Mouse (Mus musculus): ENCODE measurements around the gene 1700029I15Rik. TPM values are rescaled to one million over a fixed set of nuclear protein-coding genes. Genes with fewer than 3 reads are reported as not detected.

The 1700029I15Rik gene
- polyA plus RNA-seq, 1 experiment from 2014 or later = 3.1 TPM

GRCm38 (mm10) chr2:92432299-92433295 lies 50.3 kb downstream of the 1700029I15Rik start:
- H3K9me3 ChIP-seq (ENCODE audit: low read length) = peaks cover 6% of the 10 kb centered on the region
- 37% methylated on average over 17 of the region's 17 CpGs for WGBS
- ATAC-seq (ENCODE audit: low FRiP score, low TSS enrichment) = no peak
- H3K27ac ChIP-seq (ENCODE audit: low read length) = peak overlapping the region; percentile 65
- H3K27me3 ChIP-seq (ENCODE audit: insufficient read depth, low read length) = no peaks in the 10 kb centered on the region
- H3K4me1 ChIP-seq (ENCODE audit: insufficient read depth, low read length) = peaks cover 49% of the 10 kb centered on the region
- H3K36me3 ChIP-seq (ENCODE audit: insufficient read depth, low read length) = 0 out of 2 replicates have a peak, but pooled peaks cover 3% of the 10 kb centered on the region
- peak overlapping the region; percentile 88 for H3K4me3 ChIP-seq (ENCODE audit: low read length)
- peak overlapping the region; percentile 88 for H3K4me2 ChIP-seq (replicated peaks; ENCODE audit: low read depth, low read length)
- peak overlapping the region; percentile 93 for H3K9ac ChIP-seq (replicated peaks; ENCODE audit: low read length)

GRCm38 (mm10) chr2:92433578-92434374 lies 51.4 kb downstream of the 1700029I15Rik start, which contains the start of gene Cry2:
Gene Cry2 (minus strand): TSS chr2:92434043.
- Histone ChIP-seq H3K9ac (replicated peaks; ENCODE audit: low read length) (peak within 1 kb of the TSS; percentile 93), H3K4me1 (ENCODE audit: insufficient read depth, low read length) (peaks cover 39% of the 10 kb centered on the region), H3K4me3 (ENCODE audit: low read length) (peak within 1 kb of the TSS; percentile 88), H3K27ac (ENCODE audit: low read length) (peak within 1 kb of the TSS; percentile 43; the same call in 1 of the 2 replicates), H3K27me3 (ENCODE audit: insufficient read depth, low read length) (no peaks in the 10 kb centered on the region), H3K9me3 (ENCODE audit: low read length) (peaks cover 6% of the 10 kb centered on the region), H3K36me3 (ENCODE audit: insufficient read depth, low read length) (0 out of 2 replicates have a peak, but pooled peaks cover 3% of the 10 kb centered on the region), H3K4me2 (replicated peaks; ENCODE audit: low read depth, low read length) (peak within 1 kb of the TSS; percentile 88)
- under 1% methylated on average over 74 of the region's 76 CpGs for WGBS
- peak; percentile 97 for ATAC-seq (ENCODE audit: low FRiP score, low TSS enrichment)

GRCm38 (mm10) chr2:92434375-92434745 lies 52.0 kb downstream of the 1700029I15Rik start:
- H3K4me1 ChIP-seq (ENCODE audit: insufficient read depth, low read length) = peaks cover 34% of the 10 kb centered on the region
- ATAC-seq (ENCODE audit: low FRiP score, low TSS enrichment) = no peak

GRCm38 (mm10) chr2:92435023-92435422 lies 52.7 kb downstream of the 1700029I15Rik start:
- no peak for ATAC-seq (ENCODE audit: low FRiP score, low TSS enrichment)
- Histone ChIP-seq H3K4me1 (ENCODE audit: insufficient read depth, low read length) (peaks cover 28% of the 10 kb centered on the region), H3K4me2 (replicated peaks; ENCODE audit: low read depth, low read length) (peak overlapping the region; percentile 67; the same call in 1 of the 2 replicates), H3K27me3 (ENCODE audit: insufficient read depth, low read length) (no peaks in the 10 kb centered on the region), H3K9ac (replicated peaks; ENCODE audit: low read length) (no peak overlapping the region), H3K27ac (ENCODE audit: low read length) (no peak overlapping the region), H3K9me3 (ENCODE audit: low read length) (peaks cover 6% of the 10 kb centered on the region), H3K4me3 (ENCODE audit: low read length) (no peak overlapping the region), H3K36me3 (ENCODE audit: insufficient read depth, low read length) (no peaks in the 10 kb centered on the region)
- 42% methylated on average over 6 of the region's 6 CpGs for WGBS

More at GRCm38 (mm10) chr2:92434375-92434745, 52.0 kb downstream of the 1700029I15Rik start:
- Histone ChIP-seq H3K27me3 (ENCODE audit: insufficient read depth, low read length) (no peaks in the 10 kb centered on the region), H3K9ac (replicated peaks; ENCODE audit: low read length) (peak overlapping the region; percentile 44), H3K36me3 (ENCODE audit: insufficient read depth, low read length) (0 out of 2 replicates have a peak, but pooled peaks cover 2% of the 10 kb centered on the region), H3K4me3 (ENCODE audit: low read length) (peak overlapping the region; percentile 88), H3K9me3 (ENCODE audit: low read length) (peaks cover 6% of the 10 kb centered on the region), H3K4me2 (replicated peaks; ENCODE audit: low read depth, low read length) (peak overlapping the region; percentile 67), H3K27ac (ENCODE audit: low read length) (no peak overlapping the region)
- 7% methylated on average over 12 of the region's 12 CpGs for WGBS

Small RNAs within 50 kb of the gene (microRNA-seq; reads per million reads assigned to microRNA genes)
- 0.63 reads per million for gene Mir7000

Other genes with a start within 250 kb of the 1700029I15Rik start
- 29.8 and 35.7 TPM in 2 replicates for gene Pex16, start 7.9 kb upstream of the 1700029I15Rik start, polyA plus RNA-seq (2015; fragmentation: Nextera tagmentation; extraction: Ambion mirVana)
- 34.9 and 35.8 TPM in 2 replicates for gene Large2, start 7.7 kb upstream of the 1700029I15Rik start, polyA plus RNA-seq (2015; fragmentation: Nextera tagmentation; extraction: Ambion mirVana)
- gene Mapk8ip1, start 18.7 kb downstream of the 1700029I15Rik start, polyA plus RNA-seq (2015; fragmentation: Nextera tagmentation; extraction: Ambion mirVana) = 28.9 and 30.4 TPM in 2 replicates
- gene Cry2, start 51.5 kb downstream of the 1700029I15Rik start, polyA plus RNA-seq (2015; fragmentation: Nextera tagmentation; extraction: Ambion mirVana) = 21.7 and 24.5 TPM in 2 replicates
- 20.7 and 21.6 TPM in 2 replicates for gene Slc35c1, start 78.0 kb downstream of the 1700029I15Rik start, polyA plus RNA-seq (2015; fragmentation: Nextera tagmentation; extraction: Ambion mirVana)
- 8.9 and 9.9 TPM in 2 replicates for gene Chst1, start 217.2 kb downstream of the 1700029I15Rik start, polyA plus RNA-seq (2015; fragmentation: Nextera tagmentation; extraction: Ambion mirVana)